Mouse (Mus musculus) hindbrain, embryonic 16.5 days (tissue): ENCODE results near the gene Pde4c. TPM values are rescaled to one million over a fixed set of nuclear protein-coding genes. Genes with fewer than 3 reads are reported as not detected.
A peak's percentile ranks its signal among the peaks of the same experiment; 100 is the strongest.

Experiments
- ATAC-seq: fragments of 200-750 bp; cut with Nextera tagmentation; 2 replicates; pipeline ENCODE4 v1.8.0; 2017; ENCODE audit warnings: moderate TSS enrichment, moderate library complexity
- H3K27ac ChIP-seq: fragments of 300-500 bp; sonication (generic); 2 replicates; pipeline ENCODE4 v1.5.1; 2014; ENCODE audit warnings: low read depth, mild to moderate bottlenecking, control low read depth, low read length, moderate library complexity
- H3K27me3 ChIP-seq: fragments of 300-500 bp; sonication (generic); replicated peaks from 2 replicates; pipeline ENCODE4 v1.6.1; 2014; ENCODE audit warnings: low read length; ENCODE audit not compliant: control insufficient read depth, insufficient read depth
- H3K36me3 ChIP-seq: fragments of 300-500 bp; sonication (generic); 2 replicates; pipeline ENCODE4 v1.6.1; 2014; ENCODE audit warnings: mild to moderate bottlenecking, low read length, moderate library complexity, mixed read lengths; ENCODE audit not compliant: control insufficient read depth, insufficient read depth
- H3K4me1 ChIP-seq: fragments of 300-500 bp; sonication (generic); 2 replicates; pipeline ENCODE4 v1.6.1; 2014; ENCODE audit warnings: low read depth, low read length; ENCODE audit not compliant: control insufficient read depth, insufficient read depth
- H3K4me2 ChIP-seq: fragments of 300-500 bp; sonication (generic); 2 replicates; pipeline ENCODE4 v1.6.1; 2014; ENCODE audit warnings: mild to moderate bottlenecking, low read length, control low read depth, moderate library complexity
- H3K4me3 ChIP-seq: fragments of 300-500 bp; sonication (generic); 2 replicates; pipeline ENCODE4 v1.5.1; 2014; ENCODE audit warnings: mild to moderate bottlenecking, low read length, control low read depth, moderate library complexity
- H3K9ac ChIP-seq: fragments of 300-500 bp; sonication (generic); 2 replicates; pipeline ENCODE4 v1.6.1; 2014; ENCODE audit warnings: low read depth, mild to moderate bottlenecking, control low read depth, low read length, moderate library complexity
- H3K9me3 ChIP-seq: fragments of 300-500 bp; sonication (generic); 2 replicates; pipeline ENCODE4 v1.6.1; 2014; ENCODE audit warnings: mild to moderate bottlenecking, low read length, moderate library complexity; ENCODE audit not compliant: control insufficient read depth
- WGBS: fragments of 180-500 bp; shearing (Covaris S2); extraction: QIAGEN DNeasy Blood & Tissue Kit; methylation state at CpG from one replicate; pipeline ENCODE4 v1.1.7; 2014; 5-methylcytosine and 5-hydroxymethylcytosine counted together
- polyA plus RNA-seq: library from polyadenylated mRNA; unstranded; fragments of >200 nt; fragmentation: Nextera tagmentation; extraction: Ambion mirVana; gene quantifications from 2 replicates; pipeline ENCODE4 v1.2.1, GENCODE M21; 2015

The Pde4c gene
- polyA plus RNA-seq, 1 experiment from 2014 or later, result 0.19 TPM

GRCm38 (mm10) chr8:70772075-70772474 lies 48.6 kb downstream of the Pde4c start:
- ATAC-seq, result no peak
- Histone ChIP-seq H3K4me3 (no peak overlapping the region), H3K36me3 (peaks cover 41% of the 10 kb centered on the region), H3K4me1 (peaks cover 34% of the 10 kb centered on the region), H3K9me3 (no peaks in the 10 kb centered on the region), H3K27me3 (no peaks in the 10 kb centered on the region), H3K9ac (no peak overlapping the region), H3K4me2 (no peak overlapping the region), H3K27ac (no peak overlapping the region)
- 95% methylated on average over 13 of the region's 13 CpGs for WGBS

- Histone ChIP-seq H3K4me3 (no peak overlapping the region), H3K9ac (no peak overlapping the region), H3K36me3 (peaks cover 40% of the 10 kb centered on the region), H3K27me3 (no peaks in the 10 kb centered on the region), H3K9me3 (no peaks in the 10 kb centered on the region), H3K4me1 (peaks cover 39% of the 10 kb centered on the region), H3K4me2 (peak overlapping the region; percentile 27; the same call in 1 of the 2 replicates), H3K27ac (no peak overlapping the region)
- no peak for ATAC-seq
- WGBS, result 91% methylated on average over 9 of the region's 9 CpGs
These were observed 49.4 kb downstream of the Pde4c start for GRCm38 (mm10) chr8:70772890-70773289.

- peak overlapping the region; percentile 27 for H3K4me2 ChIP-seq
- H3K27ac ChIP-seq, result peak overlapping the region; percentile 68
- no peaks in the 10 kb centered on the region for H3K27me3 ChIP-seq
- H3K4me3 ChIP-seq, result no peak overlapping the region
- peaks cover 44% of the 10 kb centered on the region for H3K4me1 ChIP-seq
- no peaks in the 10 kb centered on the region for H3K9me3 ChIP-seq
- peak overlapping the region; percentile 38; the same call in 1 of the 2 replicates for H3K9ac ChIP-seq
- peaks cover 38% of the 10 kb centered on the region for H3K36me3 ChIP-seq
- ATAC-seq, result no peak
- 60% methylated on average over 5 of the region's 5 CpGs for WGBS
These were observed 49.9 kb downstream of the Pde4c start for GRCm38 (mm10) chr8:70773410-70773809.

GRCm38 (mm10) chr8:70773833-70774232 lies 50.3 kb downstream of the Pde4c start:
- Histone ChIP-seq H3K4me2 (peak overlapping the region; percentile 27; the same call in 1 of the 2 replicates), H3K9ac (peak overlapping the region; percentile 38; the same call in 1 of the 2 replicates), H3K4me3 (no peak overlapping the region), H3K4me1 (peaks cover 45% of the 10 kb centered on the region), H3K9me3 (no peaks in the 10 kb centered on the region), H3K27me3 (no peaks in the 10 kb centered on the region), H3K27ac (peak overlapping the region; percentile 68), H3K36me3 (peaks cover 34% of the 10 kb centered on the region)
- WGBS, result 37% methylated on average over 9 of the region's 9 CpGs
- no peak; the same call in 1 of the 2 replicates for ATAC-seq

GRCm38 (mm10) chr8:70774740-70775139 lies 51.2 kb downstream of the Pde4c start:
- H3K27ac ChIP-seq, result no peak overlapping the region
- no peak for ATAC-seq
- H3K9me3 ChIP-seq, result no peaks in the 10 kb centered on the region
- H3K4me3 ChIP-seq, result no peak overlapping the region
- WGBS, result 94% methylated on average over 18 of the region's 18 CpGs
- no peak overlapping the region for H3K4me2 ChIP-seq
- peaks cover 45% of the 10 kb centered on the region for H3K4me1 ChIP-seq
- H3K9ac ChIP-seq, result no peak overlapping the region
- peaks cover 38% of the 10 kb centered on the region for H3K36me3 ChIP-seq
- H3K27me3 ChIP-seq, result no peaks in the 10 kb centered on the region

- no peak for ATAC-seq
- no peak overlapping the region for H3K27ac ChIP-seq
- H3K9me3 ChIP-seq, result no peaks in the 10 kb centered on the region
- H3K27me3 ChIP-seq, result no peaks in the 10 kb centered on the region
- H3K36me3 ChIP-seq, result peaks cover 37% of the 10 kb centered on the region
- WGBS, result 85% methylated on average over 5 of the region's 5 CpGs
- peak overlapping the region; percentile 73 for H3K4me2 ChIP-seq
- H3K4me3 ChIP-seq, result peak overlapping the region; percentile 68
- H3K9ac ChIP-seq, result peak overlapping the region; percentile 89
- peaks cover 45% of the 10 kb centered on the region for H3K4me1 ChIP-seq
These were observed 51.7 kb downstream of the Pde4c start for GRCm38 (mm10) chr8:70775227-70775626.

GRCm38 (mm10) chr8:70775851-70776495 lies 52.5 kb downstream of the Pde4c start:
- peak overlapping the region; percentile 68 for H3K4me3 ChIP-seq
- H3K9ac ChIP-seq, result peak overlapping the region; percentile 89
- H3K4me1 ChIP-seq, result peaks cover 45% of the 10 kb centered on the region
- no peaks in the 10 kb centered on the region for H3K9me3 ChIP-seq
- 2% methylated on average over 30 of the region's 34 CpGs for WGBS
- no peaks in the 10 kb centered on the region for H3K27me3 ChIP-seq
- peaks cover 38% of the 10 kb centered on the region for H3K36me3 ChIP-seq
- ATAC-seq, result no peak
- H3K27ac ChIP-seq, result peak overlapping the region; percentile 69
- peak overlapping the region; percentile 73 for H3K4me2 ChIP-seq

GRCm38 (mm10) chr8:70776496-70777444 lies 53.2 kb downstream of the Pde4c start, which contains the start of gene Pik3r2:
TSS of gene Pik3r2 (minus strand) at chr8:70776713.
- peak within 1 kb of the TSS; percentile 91 for H3K4me2 ChIP-seq
- H3K27ac ChIP-seq, result peak within 1 kb of the TSS; percentile 96
- H3K9me3 ChIP-seq, result no peaks in the 10 kb centered on the region
- peak within 1 kb of the TSS; percentile 89 for H3K9ac ChIP-seq
- H3K27me3 ChIP-seq, result no peaks in the 10 kb centered on the region
- H3K36me3 ChIP-seq, result peaks cover 36% of the 10 kb centered on the region
- peaks cover 45% of the 10 kb centered on the region for H3K4me1 ChIP-seq
- H3K4me3 ChIP-seq, result peak within 1 kb of the TSS; percentile 68
- under 1% methylated on average over 91 of the region's 94 CpGs for WGBS
- ATAC-seq, result peak; percentile 94

GRCm38 (mm10) chr8:70780093-70780492 lies 56.6 kb downstream of the Pde4c start:
- no peak overlapping the region for H3K27ac ChIP-seq
- H3K9me3 ChIP-seq, result no peaks in the 10 kb centered on the region
- ATAC-seq, result no peak
- H3K9ac ChIP-seq, result no peak overlapping the region
- 84% methylated on average over 11 of the region's 11 CpGs for WGBS
- peaks cover 44% of the 10 kb centered on the region for H3K36me3 ChIP-seq
- H3K27me3 ChIP-seq, result no peaks in the 10 kb centered on the region
- peaks cover 17% of the 10 kb centered on the region for H3K4me1 ChIP-seq
- no peak overlapping the region for H3K4me3 ChIP-seq
- no peak overlapping the region for H3K4me2 ChIP-seq
